Mouse (Mus musculus) monocyte, adult 5-6 weeks (primary cell): Measurements from ENCODE around the gene Kif26b. TPM values are rescaled to one million over a fixed set of nuclear protein-coding genes. Genes with fewer than 3 reads are reported as not detected.

Experiments
- ATAC-seq: fragments of 153-309, 156-312 bp; replicated peaks from 2 replicates; pipeline ENCODE4 v1.8.0; 2017; ENCODE audit warnings: mild to moderate bottlenecking; ENCODE audit not compliant: low TSS enrichment, insufficient number of reproducible peaks, severe bottlenecking, poor library complexity, low FRiP score
- total RNA-seq: library from RNA; stranded (forward); fragments of 200-1000, 200-491, 200-594 nt; gene quantifications from 3 replicates; pipeline ENCODE4 v1.2.3, GENCODE M21; 2017

The Kif26b gene
- total RNA-seq, 1 experiment from 2014 or later, result not detected

GRCm38 (mm10) chr1:178797388-178797787, 268.5 kb downstream of the Kif26b start:
- no peak for ATAC-seq

DNA sequence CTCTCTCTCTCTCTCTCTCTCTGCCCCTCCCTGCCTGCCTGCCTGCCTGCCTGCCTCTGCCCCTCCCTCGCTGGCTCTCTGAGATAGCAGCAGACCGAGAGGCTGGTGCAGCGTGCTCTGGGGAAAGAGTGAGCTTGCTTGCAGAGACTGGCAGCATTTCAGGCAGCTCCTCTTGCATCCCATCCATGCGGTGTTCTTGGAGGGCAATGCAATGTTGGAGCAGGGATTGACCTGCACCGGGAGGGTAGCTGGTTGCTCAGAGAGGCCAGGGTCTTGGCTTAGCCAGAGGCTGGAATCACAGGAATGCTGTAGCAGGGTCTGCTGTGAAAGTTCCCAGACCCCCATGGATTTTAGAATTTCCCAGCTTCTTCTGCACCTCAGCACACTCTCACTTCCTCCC, 269.4 kb downstream of the Kif26b start:
- ATAC-seq, result no peak

GRCm38 (mm10) chr1:178798886-178799285, 270.0 kb downstream of the Kif26b start:
- ATAC-seq, result no peak

- no peak for ATAC-seq
Measured at GRCm38 (mm10) chr1:178799836-178800552, 271.1 kb downstream of the Kif26b start.

GRCm38 (mm10) chr1:178803155-178803554, 274.2 kb downstream of the Kif26b start:
- ATAC-seq, result no peak

DNA sequence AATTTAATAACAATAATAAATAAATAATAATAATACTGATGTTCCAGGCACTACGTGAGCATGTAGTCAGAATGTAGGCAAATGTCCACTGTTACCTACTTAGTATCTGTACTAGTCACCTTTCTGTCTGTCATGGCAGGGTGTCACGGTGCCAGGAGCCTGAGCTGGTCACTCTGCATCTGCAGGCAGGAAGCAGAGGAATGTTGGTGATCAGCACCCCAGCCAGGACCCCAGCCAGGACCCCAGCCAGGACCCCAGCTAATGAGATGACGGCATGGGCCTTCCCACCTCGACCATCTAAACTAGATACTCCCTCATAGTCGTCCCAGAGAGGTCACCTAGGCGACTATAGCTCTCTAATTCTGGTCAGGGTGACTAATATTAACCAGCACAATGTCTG, 288.6 kb downstream of the Kif26b start:
- ATAC-seq, result no peak

DNA sequence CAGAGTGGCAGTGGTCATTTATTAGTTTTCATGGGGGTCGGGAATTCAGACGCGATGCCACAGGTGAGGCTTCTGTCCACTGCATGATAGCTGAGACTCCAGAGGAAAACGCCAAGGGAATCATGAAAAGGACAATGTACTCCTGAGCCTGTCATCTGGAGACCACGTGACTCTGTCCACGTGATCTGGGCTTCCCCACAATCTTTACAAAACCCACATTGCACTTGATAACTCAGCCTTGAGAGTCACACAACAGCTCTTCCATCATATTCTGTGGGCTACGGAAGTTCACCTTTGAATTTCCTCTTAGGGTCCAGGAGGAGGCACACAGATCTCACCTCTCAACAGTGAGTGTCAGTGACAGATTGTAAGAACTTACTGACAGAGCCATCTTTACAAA, 290.1 kb downstream of the Kif26b start:
- ATAC-seq, result no peak

DNA sequence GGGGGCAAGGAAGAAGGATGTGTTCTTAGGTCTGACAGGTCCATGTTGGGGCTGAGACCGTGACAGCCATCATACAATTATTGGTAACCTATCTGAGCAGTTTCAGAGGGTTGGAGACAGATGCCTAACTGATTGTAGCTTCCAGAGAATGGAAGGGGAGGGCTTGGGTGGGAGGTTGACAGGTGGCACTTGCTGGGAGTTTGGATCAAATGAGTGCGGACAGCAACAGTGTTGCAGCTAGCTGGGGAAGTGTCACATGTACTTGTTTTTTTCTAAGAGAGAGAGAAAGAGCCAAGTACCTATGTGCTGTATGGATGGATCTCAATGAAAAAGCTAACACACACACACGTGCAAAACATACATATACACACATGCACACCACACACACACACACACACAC, 291.2 kb downstream of the Kif26b start:
- no peak for ATAC-seq

- ATAC-seq, result no peak
Measured at GRCm38 (mm10) chr1:178820556-178821435, 291.9 kb downstream of the Kif26b start.

DNA sequence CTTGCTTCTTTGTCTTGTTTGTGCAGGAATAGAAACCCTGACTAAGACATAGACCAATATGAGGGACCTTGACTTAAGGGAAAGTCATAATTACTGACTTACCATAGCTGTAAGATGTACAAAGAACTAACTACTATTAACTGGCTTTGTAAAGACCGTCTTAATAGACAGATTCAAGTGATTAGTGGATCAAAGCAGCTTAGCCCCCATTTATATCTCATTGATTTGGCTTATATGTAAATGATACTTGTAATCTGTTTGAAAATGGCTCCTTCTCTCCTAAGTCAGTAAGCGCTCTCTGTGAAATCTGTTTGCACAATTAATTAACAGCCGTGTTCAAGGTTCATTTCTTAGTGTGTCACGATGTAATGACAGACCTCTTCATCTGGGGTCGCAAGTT, 295.9 kb downstream of the Kif26b start:
- no peak for ATAC-seq

- no peak for ATAC-seq
Measured at GRCm38 (mm10) chr1:178827223-178827622, 298.3 kb downstream of the Kif26b start.

DNA sequence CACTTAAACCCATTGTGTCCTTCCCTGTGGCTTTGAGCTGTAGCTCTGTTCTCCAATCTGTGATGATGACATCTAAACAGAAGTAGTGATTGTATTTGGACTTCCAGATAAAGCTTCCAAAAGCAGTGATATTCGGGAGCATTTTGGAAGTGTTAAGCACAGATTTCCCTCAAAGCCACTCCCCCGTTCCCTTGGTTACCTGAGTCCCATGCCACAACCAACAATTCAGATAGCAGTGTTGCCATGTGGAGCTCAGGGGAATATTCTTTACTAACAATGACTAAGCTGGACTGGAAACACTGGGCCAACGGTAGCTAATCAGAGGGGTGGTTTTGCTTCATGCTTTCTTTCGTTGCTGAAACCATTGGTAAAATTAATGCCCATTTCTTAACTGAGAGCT, 300.5 kb downstream of the Kif26b start:
- ATAC-seq, result no peak

- no peak for ATAC-seq
Measured at GRCm38 (mm10) chr1:178832571-178832970, 303.6 kb downstream of the Kif26b start.

GRCm38 (mm10) chr1:178835805-178836204, 306.9 kb downstream of the Kif26b start:
- ATAC-seq, result no peak

GRCm38 (mm10) chr1:178836998-178837397, 308.1 kb downstream of the Kif26b start:
- ATAC-seq, result no peak

DNA sequence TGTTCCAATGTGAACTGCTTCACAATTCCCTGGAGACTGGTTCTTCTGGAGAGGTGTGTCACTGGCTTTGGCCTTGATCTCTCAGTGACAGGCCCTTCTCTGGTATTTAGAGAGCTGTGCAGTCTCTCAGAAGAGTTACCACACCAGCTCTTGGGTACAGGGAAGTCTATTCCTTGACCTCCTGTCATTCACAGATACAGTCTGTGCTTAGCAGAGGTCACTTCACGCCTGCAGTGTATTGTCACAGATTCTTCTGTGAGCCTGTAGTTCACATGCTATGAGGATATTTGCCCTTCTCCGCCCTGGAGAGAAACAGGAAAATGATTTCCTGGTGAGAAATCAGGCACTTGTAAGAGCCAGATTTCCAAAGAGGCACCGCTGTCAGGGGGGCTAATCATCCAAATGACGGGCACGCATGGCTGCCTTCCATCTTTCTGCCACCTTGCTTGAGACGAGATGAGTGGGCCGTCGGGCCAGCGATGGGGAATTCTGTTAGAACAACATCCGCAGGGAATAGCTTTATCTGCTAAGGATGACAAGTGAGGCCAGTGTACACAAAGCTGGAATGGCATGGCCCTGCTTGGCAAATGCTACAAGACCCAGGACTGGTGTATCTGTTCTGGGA, 309.9 kb downstream of the Kif26b start:
- ATAC-seq, result no peak

DNA sequence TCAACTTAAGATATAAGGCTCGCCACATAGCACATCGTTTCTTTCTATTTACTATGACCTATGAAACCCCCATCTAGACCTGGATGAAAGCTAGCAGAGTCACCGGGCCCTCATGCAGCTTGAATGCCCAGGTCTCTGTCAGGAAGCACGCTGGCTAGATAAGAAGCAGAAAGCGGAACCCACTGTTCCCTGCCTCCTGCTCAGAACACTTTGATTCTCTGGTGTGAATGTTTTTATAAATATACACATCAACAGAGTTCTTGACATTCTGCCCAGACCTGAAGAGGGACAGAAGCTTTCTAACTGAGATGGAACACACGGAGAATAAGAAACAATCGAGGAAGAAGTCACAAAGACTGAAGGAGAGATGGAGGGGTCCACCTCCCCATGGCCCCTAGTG, 311.4 kb downstream of the Kif26b start:
- no peak for ATAC-seq

GRCm38 (mm10) chr1:178844839-178845238, 315.9 kb downstream of the Kif26b start:
- ATAC-seq, result no peak

GRCm38 (mm10) chr1:178847569-178847968, 318.6 kb downstream of the Kif26b start:
- ATAC-seq, result no peak
